Mouse (Mus musculus): Measurements from ENCODE around the gene Wipf2.

Gene Wipf2

GRCm38 (mm10) chr11:98854116-98854515 lies 9.3 kb upstream of the Wipf2 start:
- DNase-seq (ENCODE audit: low read depth, low spot score): no peak

- DNase-seq (ENCODE audit: low read depth, low spot score): no peak
Observed at GRCm38 (mm10) chr11:98854659-98855058, 8.8 kb upstream of the Wipf2 start.

GRCm38 (mm10) chr11:98858759-98859731 lies 4.4 kb upstream of the Wipf2 start:
- DNase-seq (ENCODE audit: low read depth, low spot score): peak; percentile 72

- DNase-seq (ENCODE audit: low read depth, low spot score): peak; percentile 66
Observed at GRCm38 (mm10) chr11:98863751-98864429, 452 bp downstream of the Wipf2 start.

- DNase-seq (ENCODE audit: low read depth, low spot score): no peak
Observed at GRCm38 (mm10) chr11:98867293-98867692, 3.9 kb downstream of the Wipf2 start.

- no peak for DNase-seq (ENCODE audit: low read depth, low spot score)
Observed at GRCm38 (mm10) chr11:98869906-98870305, 6.5 kb downstream of the Wipf2 start.

- DNase-seq (ENCODE audit: low read depth, low spot score): no peak
Observed at GRCm38 (mm10) chr11:98870791-98871190, 7.4 kb downstream of the Wipf2 start.

GRCm38 (mm10) chr11:98871416-98871815 lies 8.0 kb downstream of the Wipf2 start:
- DNase-seq (ENCODE audit: low read depth, low spot score): no peak

GRCm38 (mm10) chr11:98872040-98872439 lies 8.6 kb downstream of the Wipf2 start:
- DNase-seq (ENCODE audit: low read depth, low spot score): no peak

GRCm38 (mm10) chr11:98873900-98874299 lies 10.5 kb downstream of the Wipf2 start:
- no peak for DNase-seq (ENCODE audit: low read depth, low spot score)

GRCm38 (mm10) chr11:98877001-98877400 lies 13.6 kb downstream of the Wipf2 start:
- DNase-seq (ENCODE audit: low read depth, low spot score): no peak

- no peak for DNase-seq (ENCODE audit: low read depth, low spot score)
Observed at GRCm38 (mm10) chr11:98887703-98888102, 24.3 kb downstream of the Wipf2 start.

GRCm38 (mm10) chr11:98889077-98889476 lies 25.6 kb downstream of the Wipf2 start:
- peak; percentile 12 for DNase-seq (ENCODE audit: low read depth, low spot score)

GRCm38 (mm10) chr11:98889977-98890376 lies 26.5 kb downstream of the Wipf2 start:
- DNase-seq (ENCODE audit: low read depth, low spot score): no peak

- DNase-seq (ENCODE audit: low read depth, low spot score): no peak
Observed at GRCm38 (mm10) chr11:98892426-98892825, 29.0 kb downstream of the Wipf2 start.

GRCm38 (mm10) chr11:98900529-98901125 lies 37.2 kb downstream of the Wipf2 start:
- DNase-seq (ENCODE audit: low read depth, low spot score): no peak

GRCm38 (mm10) chr11:98902621-98903245 lies 39.3 kb downstream of the Wipf2 start:
- DNase-seq (ENCODE audit: low read depth, low spot score): no peak

- no peak for DNase-seq (ENCODE audit: low read depth, low spot score)
Observed at GRCm38 (mm10) chr11:98904577-98904976, 41.1 kb downstream of the Wipf2 start.

GRCm38 (mm10) chr11:98905033-98905432 lies 41.6 kb downstream of the Wipf2 start:
- no peak for DNase-seq (ENCODE audit: low read depth, low spot score)

GRCm38 (mm10) chr11:98905583-98905982 lies 42.1 kb downstream of the Wipf2 start:
- no peak for DNase-seq (ENCODE audit: low read depth, low spot score)

GRCm38 (mm10) chr11:98907063-98907436 lies 43.6 kb downstream of the Wipf2 start:
- no peak for DNase-seq (ENCODE audit: low read depth, low spot score)

Measured in A20 (cell line).